Mouse (Mus musculus) testis, adult 2 months (tissue): ENCODE results near the gene Ttc17.

Source experiments
- CTCF ChIP-seq: fragments of 200-500 bp; IDR thresholded peaks from 2 replicates; pipeline ENCODE4 v1.5.1; 2012; ENCODE audit warnings: low read depth, mild to moderate bottlenecking, inconsistent platforms, low read length, moderate library complexity; ENCODE audit not compliant: control insufficient read depth, insufficient read depth, insufficient replicate concordance
- POLR2A ChIP-seq: fragments of 200-500 bp; IDR thresholded peaks from 2 replicates; pipeline ENCODE4 v1.6.1; 2012; ENCODE audit warnings: low read depth, mild to moderate bottlenecking, inconsistent platforms, low read length, moderate library complexity; ENCODE audit not compliant: control insufficient read depth

DNA sequence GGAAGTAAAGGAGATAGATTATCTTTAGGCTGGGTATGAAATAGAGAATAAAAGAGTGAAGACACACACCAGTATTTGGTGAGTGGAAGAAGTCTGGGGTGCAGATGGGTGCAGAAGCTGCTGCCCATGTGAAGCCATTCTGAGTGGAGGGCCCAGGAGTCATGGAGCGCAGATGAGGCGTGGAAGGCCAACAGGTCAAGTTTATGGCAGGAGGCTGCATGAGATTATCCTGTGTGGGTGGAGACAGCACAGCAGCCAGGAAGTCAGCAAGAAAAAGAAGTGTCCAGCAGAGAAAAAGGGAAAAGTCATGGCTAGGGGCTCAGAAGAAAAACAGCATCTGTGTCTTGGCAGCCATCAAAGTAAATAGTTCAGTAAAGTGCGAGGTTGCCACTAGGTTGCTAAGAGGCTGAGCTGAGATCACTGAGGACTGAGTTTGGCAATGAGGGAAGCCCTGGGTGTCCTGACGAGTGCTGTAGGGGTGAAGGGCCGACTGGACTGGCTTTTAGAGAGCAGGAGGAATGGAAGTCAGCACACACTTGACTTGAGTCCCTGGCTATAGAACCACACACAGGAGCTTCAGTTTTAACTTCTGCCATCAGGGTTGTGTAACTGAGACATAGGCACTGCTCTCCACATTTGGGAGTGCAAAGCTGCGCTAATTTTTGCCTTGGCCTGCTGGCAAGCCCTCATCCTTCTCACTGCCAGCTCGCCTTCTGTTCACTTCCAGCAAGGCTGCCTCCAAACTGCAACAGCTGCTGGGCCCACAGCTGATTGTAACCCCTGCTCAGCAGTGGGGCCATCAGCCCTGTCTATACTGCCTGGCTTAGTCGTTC lies 8.1 kb downstream of the Ttc17 start:
- TF ChIP-seq POLR2A (no peak), CTCF (no peak)
